Mouse (Mus musculus) liver, adult 2 months (tissue): Measurements from ENCODE around the gene C2cd2.

ENCODE experiments used
- CTCF ChIP-seq: fragments of 200-500 bp; IDR thresholded peaks from 2 replicates; pipeline ENCODE4 v1.5.1; 2011; ENCODE audit warnings: low read depth, low read length, control low read depth
- POLR2A ChIP-seq: fragments of 200-500 bp; IDR thresholded peaks from 2 replicates; pipeline ENCODE4 v1.6.1; 2011; ENCODE audit warnings: low read length, control low read depth; ENCODE audit not compliant: insufficient read depth; ENCODE audit errors: extremely low read depth

DNA sequence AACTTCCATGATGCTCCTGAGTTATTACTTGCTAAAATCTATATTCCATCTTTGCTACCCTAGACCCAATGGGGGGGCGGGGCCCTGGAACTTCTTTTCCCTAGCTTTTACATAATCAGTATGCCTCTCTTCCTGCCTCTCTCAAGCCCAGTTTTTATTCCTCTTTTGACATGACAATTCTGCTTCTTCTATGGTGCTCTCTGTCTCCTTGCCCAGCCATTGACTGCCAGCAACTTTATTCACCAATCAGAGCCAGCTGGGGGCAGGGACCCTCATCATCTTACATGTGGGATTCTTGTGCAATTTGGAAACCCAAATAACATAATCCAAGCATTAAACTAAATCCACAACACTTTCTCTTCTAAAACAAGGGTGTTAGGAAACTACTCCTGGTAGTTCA is 19.0 kb upstream of the C2cd2 start:
- TF ChIP-seq POLR2A: no peak
- TF ChIP-seq CTCF: no peak
